Mouse (Mus musculus): ENCODE results near the gene Apoa2.
"Not testable (repeated sequence)": the region's sequence is repeated elsewhere in the genome, so short reads cannot be mapped to it uniquely, and the experiment has no call there.

Apoa2 gene

GRCm38 (mm10) chr1:171237438-171237837, 12.6 kb downstream of the Apoa2 start:
- DNase-seq: no peak

- peak; percentile 91 for DNase-seq
Measured at GRCm38 (mm10) chr1:171238463-171238862, 13.6 kb downstream of the Apoa2 start.

GRCm38 (mm10) chr1:171239992-171240744, 15.3 kb downstream of the Apoa2 start:
- peak; percentile 97 for DNase-seq

- DNase-seq: no peak
Measured at GRCm38 (mm10) chr1:171240911-171241310, 16.1 kb downstream of the Apoa2 start.

- DNase-seq: not testable (repeated sequence)
Measured at GRCm38 (mm10) chr1:171241952-171242351, 17.1 kb downstream of the Apoa2 start.

GRCm38 (mm10) chr1:171245353-171245752, 20.5 kb downstream of the Apoa2 start:
- no peak for DNase-seq

GRCm38 (mm10) chr1:171246709-171247452, 22.0 kb downstream of the Apoa2 start:
- DNase-seq: peak; percentile 99

- DNase-seq: no peak
Measured at GRCm38 (mm10) chr1:171247453-171247841, 22.6 kb downstream of the Apoa2 start.

- peak; percentile 95 for DNase-seq
Measured at GRCm38 (mm10) chr1:171247916-171248315, 23.1 kb downstream of the Apoa2 start.

- DNase-seq: peak; percentile 92
Measured at GRCm38 (mm10) chr1:171248386-171249226, 23.8 kb downstream of the Apoa2 start.

GRCm38 (mm10) chr1:171249913-171250600, 25.2 kb downstream of the Apoa2 start, which contains the start of gene Adamts4:
Gene Adamts4, plus strand, starts transcription at chr1:171250421.
- peak; percentile 98 for DNase-seq

GRCm38 (mm10) chr1:171250680-171251593, 26.1 kb downstream of the Apoa2 start, which contains the start of gene Ndufs2:
Gene Ndufs2, minus strand, starts transcription at chr1:171251388.
- peak; percentile 96 for DNase-seq

GRCm38 (mm10) chr1:171251594-171252324, 26.9 kb downstream of the Apoa2 start:
- no peak for DNase-seq

GRCm38 (mm10) chr1:171252415-171252814, 27.6 kb downstream of the Apoa2 start:
- no peak for DNase-seq

GRCm38 (mm10) chr1:171256095-171256818, 31.4 kb downstream of the Apoa2 start:
- DNase-seq: peak; percentile 93

- peak; percentile 94 for DNase-seq
Measured at GRCm38 (mm10) chr1:171256937-171257548, 32.2 kb downstream of the Apoa2 start.

- DNase-seq: no peak
Measured at GRCm38 (mm10) chr1:171257781-171258180, 32.9 kb downstream of the Apoa2 start.

- DNase-seq: no peak
Measured at GRCm38 (mm10) chr1:171258921-171259320, 34.1 kb downstream of the Apoa2 start.

- no peak for DNase-seq
Measured at GRCm38 (mm10) chr1:171260316-171260715, 35.5 kb downstream of the Apoa2 start.

Data from heart, adult 11 months (tissue).